Mouse (Mus musculus): ENCODE results near the gene Gen1. TPM values are rescaled to one million over a fixed set of nuclear protein-coding genes. Genes with fewer than 3 reads are reported as not detected.

The Gen1 gene
- polyA plus RNA-seq (2015; fragmentation: Nextera tagmentation; extraction: Ambion mirVana) = 3.7 and 5.9 TPM in 2 replicates

DNA sequence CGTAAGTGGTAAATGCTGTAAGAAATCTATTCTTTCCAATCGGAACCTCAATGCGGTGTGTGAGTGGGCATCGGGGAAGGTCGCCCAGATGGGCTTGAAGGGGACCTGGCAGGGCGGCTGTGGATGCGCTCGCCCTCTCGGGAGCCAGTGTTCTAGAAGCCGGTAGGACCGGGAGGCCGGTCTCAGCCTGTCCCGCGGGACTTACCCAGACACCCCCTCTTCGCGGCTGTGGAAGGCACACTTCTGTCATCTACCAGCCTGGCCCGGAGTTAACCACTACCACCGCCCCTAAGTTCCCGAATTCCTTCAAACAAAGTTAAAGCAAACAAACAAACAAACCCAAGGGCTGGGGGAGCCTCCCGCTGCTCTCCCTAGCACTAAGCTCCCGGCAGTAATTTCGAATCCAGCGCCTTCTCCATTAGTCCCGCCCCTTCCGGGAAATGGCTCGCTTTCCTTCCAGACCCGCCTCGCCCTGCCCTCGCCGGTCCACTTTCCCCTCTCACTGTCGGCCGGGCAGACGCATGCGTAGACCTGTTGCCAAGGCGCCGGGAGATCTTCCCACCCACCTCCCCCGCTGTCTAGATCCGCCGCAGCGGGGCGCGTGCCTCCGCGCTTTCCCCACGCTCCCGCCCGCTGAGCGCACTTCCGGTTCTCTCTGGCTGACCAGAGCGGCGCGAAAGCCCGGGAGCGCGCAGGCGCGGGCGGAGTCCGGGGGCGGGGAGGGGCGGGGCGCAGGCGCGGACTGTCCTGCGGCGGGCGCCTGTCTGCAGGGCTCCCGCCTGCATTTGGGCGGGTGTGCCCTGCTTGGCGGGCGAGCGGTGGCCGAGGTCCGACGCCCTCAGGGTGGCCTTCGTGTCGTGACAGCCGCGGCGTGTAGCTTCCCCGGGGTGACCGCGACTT lies at the start of gene Gen1, which contains the start of gene Smc6:
Gene Gen1 (minus strand): TSS at position 420 of the 900 bp plus-strand sequence.
Gene Smc6 (plus strand): TSS at position 505 of the 900 bp plus-strand sequence.
- no peaks in the 10 kb centered on the region for H3K9me3 ChIP-seq (ENCODE audit: control insufficient read depth, low read length)
- ATAC-seq = peak; percentile 98
- peak within 1 kb of the TSS; percentile 93 for H3K27ac ChIP-seq (ENCODE audit: low read length)
- H3K9ac ChIP-seq (replicated peaks; ENCODE audit: low read depth, low read length) = peak within 1 kb of the TSS; percentile 96
- no peaks in the 10 kb centered on the region for H3K27me3 ChIP-seq (replicated peaks; ENCODE audit: control insufficient read depth, insufficient read depth, low read length)
- H3K36me3 ChIP-seq (ENCODE audit: control insufficient read depth, insufficient read depth) = no peaks in the 10 kb centered on the region
- under 1% methylated on average over 65 of the region's 83 CpGs for WGBS
- H3K4me2 ChIP-seq (ENCODE audit: low read length) = peak within 1 kb of the TSS; percentile 93
- H3K4me3 ChIP-seq (replicated peaks; ENCODE audit: low read length) = peak within 1 kb of the TSS; percentile 87
- peaks cover 30% of the 10 kb centered on the region for H3K4me1 ChIP-seq (replicated peaks; ENCODE audit: control insufficient read depth, insufficient read depth, low read length)

- Histone ChIP-seq H3K27me3 (replicated peaks; ENCODE audit: control insufficient read depth, insufficient read depth, low read length) (no peaks in the 10 kb centered on the region), H3K36me3 (ENCODE audit: control insufficient read depth, insufficient read depth) (peaks cover 27% of the 10 kb centered on the region), H3K9ac (replicated peaks; ENCODE audit: low read depth, low read length) (no peak overlapping the region), H3K4me3 (replicated peaks; ENCODE audit: low read length) (no peak overlapping the region), H3K27ac (ENCODE audit: low read length) (no peak overlapping the region), H3K9me3 (ENCODE audit: control insufficient read depth, low read length) (no peaks in the 10 kb centered on the region), H3K4me2 (ENCODE audit: low read length) (no peak overlapping the region), H3K4me1 (replicated peaks; ENCODE audit: control insufficient read depth, insufficient read depth, low read length) (no peaks in the 10 kb centered on the region)
- 57% methylated on average over 1 of the region's 1 CpGs for WGBS
- ATAC-seq = no peak
Observed at GRCm38 (mm10) chr12:11313840-11314239, 48.2 kb upstream of the Gen1 start.

DNA sequence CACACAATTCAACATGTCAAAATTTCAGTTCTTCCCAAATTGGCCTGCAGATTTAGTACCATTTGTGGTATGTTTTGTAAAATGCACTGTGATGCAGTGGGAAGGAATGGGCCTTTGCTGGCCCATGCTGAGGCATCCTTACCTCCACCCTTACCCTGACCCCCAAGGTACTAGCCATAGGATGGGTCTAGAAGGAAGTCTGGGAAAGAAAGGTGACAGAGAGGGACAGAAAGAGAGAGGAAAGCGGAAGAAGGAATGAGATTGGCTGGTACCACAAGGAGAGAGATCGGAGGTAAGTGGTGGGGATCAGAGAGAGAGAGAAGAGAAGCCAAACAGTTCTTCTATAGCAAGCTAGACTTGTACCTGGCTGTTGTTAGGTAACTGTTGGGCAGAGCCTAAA lies 45.5 kb upstream of the Gen1 start:
- H3K27ac ChIP-seq (ENCODE audit: low read length) = no peak overlapping the region
- no peaks in the 10 kb centered on the region for H3K27me3 ChIP-seq (replicated peaks; ENCODE audit: control insufficient read depth, insufficient read depth, low read length)
- ATAC-seq = no peak
- no peak overlapping the region for H3K4me2 ChIP-seq (ENCODE audit: low read length)
- WGBS = 97% methylated on average over 2 of the region's 2 CpGs
- H3K4me1 ChIP-seq (replicated peaks; ENCODE audit: control insufficient read depth, insufficient read depth, low read length) = no peaks in the 10 kb centered on the region
- H3K4me3 ChIP-seq (replicated peaks; ENCODE audit: low read length) = no peak overlapping the region
- H3K36me3 ChIP-seq (ENCODE audit: control insufficient read depth, insufficient read depth) = peaks cover 26% of the 10 kb centered on the region
- no peaks in the 10 kb centered on the region for H3K9me3 ChIP-seq (ENCODE audit: control insufficient read depth, low read length)
- H3K9ac ChIP-seq (replicated peaks; ENCODE audit: low read depth, low read length) = no peak overlapping the region

DNA sequence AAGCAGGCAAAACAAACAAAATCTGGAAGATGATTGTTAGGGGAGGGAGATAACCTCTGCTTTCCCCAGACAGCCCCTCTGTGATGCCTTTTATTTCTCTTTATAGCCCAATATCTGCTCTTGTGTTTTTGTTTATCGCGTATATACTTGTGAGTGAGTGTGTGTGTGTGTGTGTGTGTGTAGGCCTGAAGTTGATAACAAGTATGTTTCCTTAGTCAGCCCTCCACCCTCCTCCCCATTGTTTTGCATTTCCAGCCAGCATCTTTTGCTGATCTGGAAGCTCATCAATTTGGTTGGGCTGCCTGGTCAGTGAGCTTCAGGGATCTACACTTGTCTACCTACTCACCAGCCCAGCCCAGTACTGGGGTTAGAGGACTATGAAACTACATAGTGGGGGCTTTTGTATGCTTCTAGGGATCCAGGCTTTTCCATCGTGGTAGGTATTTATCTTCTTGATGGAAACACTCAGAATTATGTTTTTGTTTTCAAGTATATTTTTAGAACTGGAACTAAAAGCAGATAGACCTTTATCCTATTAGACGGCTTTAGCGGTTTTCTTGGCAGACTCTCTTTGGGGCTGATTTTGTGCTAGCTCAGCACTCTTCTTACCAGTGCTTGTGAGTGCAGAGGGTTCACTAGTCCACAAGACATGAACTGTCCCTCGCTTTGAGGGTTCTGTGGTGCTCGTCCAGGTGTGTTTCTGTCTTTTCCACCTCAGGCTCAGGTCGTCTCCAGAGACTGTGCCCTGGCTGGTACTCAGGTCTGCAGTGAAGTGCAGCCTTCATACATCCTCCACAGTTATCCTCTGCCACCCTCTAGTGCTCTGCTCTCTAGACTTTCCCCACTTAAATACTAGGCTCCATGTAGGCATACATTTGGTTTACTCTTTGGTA lies 41.4 kb upstream of the Gen1 start:
- no peak overlapping the region for H3K27ac ChIP-seq (ENCODE audit: low read length)
- H3K4me3 ChIP-seq (replicated peaks; ENCODE audit: low read length) = no peak overlapping the region
- H3K4me2 ChIP-seq (ENCODE audit: low read length) = no peak overlapping the region
- 94% methylated on average over 8 of the region's 8 CpGs for WGBS
- ATAC-seq = no peak
- H3K4me1 ChIP-seq (replicated peaks; ENCODE audit: control insufficient read depth, insufficient read depth, low read length) = no peaks in the 10 kb centered on the region
- H3K9me3 ChIP-seq (ENCODE audit: control insufficient read depth, low read length) = no peaks in the 10 kb centered on the region
- H3K27me3 ChIP-seq (replicated peaks; ENCODE audit: control insufficient read depth, insufficient read depth, low read length) = no peaks in the 10 kb centered on the region
- H3K9ac ChIP-seq (replicated peaks; ENCODE audit: low read depth, low read length) = no peak overlapping the region
- H3K36me3 ChIP-seq (ENCODE audit: control insufficient read depth, insufficient read depth) = peaks cover 20% of the 10 kb centered on the region

GRCm38 (mm10) chr12:11300858-11301257 lies 35.3 kb upstream of the Gen1 start:
- Histone ChIP-seq H3K27ac (ENCODE audit: low read length) (no peak overlapping the region), H3K27me3 (replicated peaks; ENCODE audit: control insufficient read depth, insufficient read depth, low read length) (no peaks in the 10 kb centered on the region), H3K9ac (replicated peaks; ENCODE audit: low read depth, low read length) (no peak overlapping the region), H3K4me3 (replicated peaks; ENCODE audit: low read length) (no peak overlapping the region), H3K9me3 (ENCODE audit: control insufficient read depth, low read length) (no peaks in the 10 kb centered on the region), H3K36me3 (ENCODE audit: control insufficient read depth, insufficient read depth) (peaks cover 11% of the 10 kb centered on the region), H3K4me2 (ENCODE audit: low read length) (no peak overlapping the region), H3K4me1 (replicated peaks; ENCODE audit: control insufficient read depth, insufficient read depth, low read length) (no peaks in the 10 kb centered on the region)
- no peak for ATAC-seq
- WGBS = 100% methylated on average over 1 of the region's 1 CpGs

DNA sequence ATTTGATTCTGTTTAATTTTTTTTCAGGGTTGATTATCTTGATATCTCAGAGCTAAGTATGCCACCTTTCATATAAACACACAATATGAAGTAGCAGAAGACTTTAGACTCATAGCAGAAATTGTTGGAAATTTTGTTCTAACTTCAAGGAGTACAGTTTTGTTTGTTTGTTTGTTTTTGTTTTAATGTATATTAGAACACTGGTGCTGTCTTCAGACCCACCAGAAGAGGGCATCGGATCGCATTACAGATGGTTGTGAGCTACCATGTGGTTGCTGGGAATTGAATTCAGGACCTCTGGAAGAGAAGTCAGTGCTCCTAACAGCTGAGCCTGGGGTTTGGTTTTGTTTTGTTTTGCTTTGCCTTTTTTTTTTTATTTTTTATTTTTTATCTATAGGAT lies 20.8 kb upstream of the Gen1 start:
- Histone ChIP-seq H3K4me1 (replicated peaks; ENCODE audit: control insufficient read depth, insufficient read depth, low read length) (no peaks in the 10 kb centered on the region), H3K9me3 (ENCODE audit: control insufficient read depth, low read length) (no peaks in the 10 kb centered on the region), H3K36me3 (ENCODE audit: control insufficient read depth, insufficient read depth) (peaks cover 18% of the 10 kb centered on the region), H3K27ac (ENCODE audit: low read length) (no peak overlapping the region), H3K9ac (replicated peaks; ENCODE audit: low read depth, low read length) (no peak overlapping the region), H3K4me2 (ENCODE audit: low read length) (no peak overlapping the region), H3K27me3 (replicated peaks; ENCODE audit: control insufficient read depth, insufficient read depth, low read length) (no peaks in the 10 kb centered on the region), H3K4me3 (replicated peaks; ENCODE audit: low read length) (no peak overlapping the region)
- no peak for ATAC-seq
- WGBS = 95% methylated on average over 2 of the region's 2 CpGs

DNA sequence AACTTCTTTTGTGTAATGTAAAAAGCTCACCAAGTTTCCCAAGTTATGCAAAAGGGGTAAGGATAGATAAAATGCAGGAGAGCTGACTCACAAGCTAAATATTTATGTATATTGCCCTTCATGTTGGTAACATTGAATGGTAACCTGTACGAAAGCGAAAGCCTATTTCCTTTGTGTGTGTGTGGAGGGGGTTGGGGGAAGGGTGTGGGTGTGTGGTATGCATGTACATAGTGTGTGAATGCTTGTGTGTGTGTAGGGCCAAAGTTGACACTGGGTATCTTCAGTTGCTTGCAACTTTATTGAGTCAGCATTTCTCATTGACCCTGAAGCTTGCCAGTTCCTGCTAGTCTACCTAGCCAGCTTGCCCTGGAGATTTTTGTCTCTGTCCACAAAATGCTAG lies 16.0 kb upstream of the Gen1 start:
- H3K27ac ChIP-seq (ENCODE audit: low read length) = no peak overlapping the region
- ATAC-seq = no peak
- H3K4me2 ChIP-seq (ENCODE audit: low read length) = no peak overlapping the region
- H3K9ac ChIP-seq (replicated peaks; ENCODE audit: low read depth, low read length) = no peak overlapping the region
- WGBS = 92% methylated on average over 2 of the region's 2 CpGs
- no peaks in the 10 kb centered on the region for H3K27me3 ChIP-seq (replicated peaks; ENCODE audit: control insufficient read depth, insufficient read depth, low read length)
- H3K4me1 ChIP-seq (replicated peaks; ENCODE audit: control insufficient read depth, insufficient read depth, low read length) = no peaks in the 10 kb centered on the region
- peaks cover 27% of the 10 kb centered on the region for H3K36me3 ChIP-seq (ENCODE audit: control insufficient read depth, insufficient read depth)
- H3K9me3 ChIP-seq (ENCODE audit: control insufficient read depth, low read length) = no peaks in the 10 kb centered on the region
- H3K4me3 ChIP-seq (replicated peaks; ENCODE audit: low read length) = no peak overlapping the region

GRCm38 (mm10) chr12:11279886-11280285 lies 14.3 kb upstream of the Gen1 start:
- no peaks in the 10 kb centered on the region for H3K27me3 ChIP-seq (replicated peaks; ENCODE audit: control insufficient read depth, insufficient read depth, low read length)
- no peak overlapping the region for H3K9ac ChIP-seq (replicated peaks; ENCODE audit: low read depth, low read length)
- no peak overlapping the region for H3K4me2 ChIP-seq (ENCODE audit: low read length)
- H3K27ac ChIP-seq (ENCODE audit: low read length) = no peak overlapping the region
- WGBS = 93% methylated on average over 3 of the region's 3 CpGs
- no peak overlapping the region for H3K4me3 ChIP-seq (replicated peaks; ENCODE audit: low read length)
- no peaks in the 10 kb centered on the region for H3K9me3 ChIP-seq (ENCODE audit: control insufficient read depth, low read length)
- no peak for ATAC-seq
- H3K4me1 ChIP-seq (replicated peaks; ENCODE audit: control insufficient read depth, insufficient read depth, low read length) = no peaks in the 10 kb centered on the region
- H3K36me3 ChIP-seq (ENCODE audit: control insufficient read depth, insufficient read depth) = peaks cover 19% of the 10 kb centered on the region

DNA sequence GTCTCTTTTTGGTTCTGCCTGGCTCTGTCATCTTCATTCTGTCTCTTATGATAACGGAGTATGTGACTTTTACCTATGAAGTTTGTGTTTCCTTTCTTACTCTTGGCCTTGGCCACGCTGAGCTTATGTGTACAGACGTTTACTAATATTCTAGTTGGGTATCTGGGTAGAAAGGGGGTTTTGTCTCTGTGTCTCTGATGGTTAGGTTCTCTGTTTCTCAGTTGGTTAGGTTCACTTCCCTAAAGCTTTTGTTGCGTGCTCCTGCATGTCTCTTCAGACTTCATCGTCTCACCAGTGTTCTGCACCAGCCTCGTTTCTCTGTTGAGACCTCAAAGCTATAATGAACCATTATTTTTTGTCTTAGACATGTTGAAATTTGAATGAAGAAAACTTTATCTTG lies 11.6 kb upstream of the Gen1 start:
- H3K4me3 ChIP-seq (replicated peaks; ENCODE audit: low read length) = no peak overlapping the region
- 92% methylated on average over 6 of the region's 6 CpGs for WGBS
- no peak for ATAC-seq

More for the DNA sequence above, 11.6 kb upstream of the Gen1 start:
- H3K27ac ChIP-seq (ENCODE audit: low read length) = no peak overlapping the region
- no peaks in the 10 kb centered on the region for H3K9me3 ChIP-seq (ENCODE audit: control insufficient read depth, low read length)
- no peaks in the 10 kb centered on the region for H3K27me3 ChIP-seq (replicated peaks; ENCODE audit: control insufficient read depth, insufficient read depth, low read length)
- H3K9ac ChIP-seq (replicated peaks; ENCODE audit: low read depth, low read length) = no peak overlapping the region
- H3K36me3 ChIP-seq (ENCODE audit: control insufficient read depth, insufficient read depth) = peaks cover 16% of the 10 kb centered on the region
- no peaks in the 10 kb centered on the region for H3K4me1 ChIP-seq (replicated peaks; ENCODE audit: control insufficient read depth, insufficient read depth, low read length)
- H3K4me2 ChIP-seq (ENCODE audit: low read length) = no peak overlapping the region
